Mouse (Mus musculus): ENCODE measurements around the gene Numa1. TPM values are rescaled to one million over a fixed set of nuclear protein-coding genes. Genes with fewer than 3 reads are reported as not detected.
"Not testable (repeated sequence)": the region's sequence is repeated elsewhere in the genome, so short reads cannot be mapped to it uniquely, and the experiment has no call there.

Numa1 gene
- polyA plus RNA-seq, 1 experiment from 2014 or later = 41.7 TPM

- Histone ChIP-seq H3K4me2 (peak within 1 kb of the TSS; percentile 74), H3K36me3 (peaks cover 29% of the 10 kb centered on the region), H3K4me1 (peaks cover 36% of the 10 kb centered on the region), H3K27me3 (replicated peaks) (no peaks in the 10 kb centered on the region), H3K4me3 (peak within 1 kb of the TSS; percentile 67), H3K27ac (replicated peaks) (peak within 1 kb of the TSS; percentile 95), H3K9ac (peak within 1 kb of the TSS; percentile 88), H3K9me3 (peaks cover 4% of the 10 kb centered on the region; the same call in 1 of the 2 replicates)
- no peak for ATAC-seq (ENCODE audit: extremely low read depth, insufficient number of reproducible peaks, low FRiP score, low TSS enrichment)
- WGBS = 13% methylated on average over 11 of the region's 11 CpGs
These were observed 27.6 kb upstream of the Numa1 start, which contains the start of gene Tomt for GRCm38 (mm10) chr7:101906287-101906681. Gene Tomt (minus strand): TSS chr7:101906359.

- Histone ChIP-seq H3K4me3 (peak overlapping the region; percentile 67), H3K36me3 (peaks cover 33% of the 10 kb centered on the region), H3K27me3 (replicated peaks) (no peaks in the 10 kb centered on the region), H3K4me2 (peak overlapping the region; percentile 74), H3K9me3 (peaks cover 4% of the 10 kb centered on the region; the same call in 1 of the 2 replicates), H3K4me1 (peaks cover 36% of the 10 kb centered on the region), H3K9ac (peak overlapping the region; percentile 88), H3K27ac (replicated peaks) (peak overlapping the region; percentile 95)
- 57% methylated on average over 8 of the region's 8 CpGs for WGBS
- no peak for ATAC-seq (ENCODE audit: extremely low read depth, insufficient number of reproducible peaks, low FRiP score, low TSS enrichment)
These were observed 27.2 kb upstream of the Numa1 start for GRCm38 (mm10) chr7:101906696-101907095.

GRCm38 (mm10) chr7:101908367-101908766, 25.5 kb upstream of the Numa1 start:
- Histone ChIP-seq H3K9ac (peak overlapping the region; percentile 15; the same call in 1 of the 2 replicates), H3K36me3 (peaks cover 39% of the 10 kb centered on the region), H3K27me3 (replicated peaks) (no peaks in the 10 kb centered on the region), H3K9me3 (no peaks in the 10 kb centered on the region), H3K4me2 (peak overlapping the region; percentile 14; the same call in 1 of the 2 replicates), H3K4me3 (no peak overlapping the region), H3K4me1 (peaks cover 36% of the 10 kb centered on the region), H3K27ac (replicated peaks) (0 out of 2 replicates have a peak overlapping the region, but pooled peaks have one; percentile 20)
- no peak for ATAC-seq (ENCODE audit: extremely low read depth, insufficient number of reproducible peaks, low FRiP score, low TSS enrichment)
- 65% methylated on average over 4 of the region's 4 CpGs for WGBS

- WGBS = 78% methylated on average over 4 of the region's 4 CpGs
- H3K4me1 ChIP-seq = peaks cover 31% of the 10 kb centered on the region
- H3K4me3 ChIP-seq = no peak overlapping the region
- no peaks in the 10 kb centered on the region for H3K27me3 ChIP-seq (replicated peaks)
- H3K9ac ChIP-seq = no peak overlapping the region
- no peak overlapping the region for H3K27ac ChIP-seq (replicated peaks)
- no peak overlapping the region for H3K4me2 ChIP-seq
- no peak for ATAC-seq (ENCODE audit: extremely low read depth, insufficient number of reproducible peaks, low FRiP score, low TSS enrichment)
- H3K36me3 ChIP-seq = peaks cover 56% of the 10 kb centered on the region
- no peaks in the 10 kb centered on the region for H3K9me3 ChIP-seq
These were observed 23.8 kb upstream of the Numa1 start for GRCm38 (mm10) chr7:101910138-101910537.

GRCm38 (mm10) chr7:101911982-101912381, 21.9 kb upstream of the Numa1 start:
- 67% methylated on average over 3 of the region's 3 CpGs for WGBS
- H3K9ac ChIP-seq = no peak overlapping the region
- no peaks in the 10 kb centered on the region for H3K27me3 ChIP-seq (replicated peaks)
- ATAC-seq (ENCODE audit: extremely low read depth, insufficient number of reproducible peaks, low FRiP score, low TSS enrichment) = no peak
- no peak overlapping the region for H3K4me3 ChIP-seq
- no peaks in the 10 kb centered on the region for H3K9me3 ChIP-seq
- H3K36me3 ChIP-seq = peaks cover 57% of the 10 kb centered on the region
- no peak overlapping the region for H3K4me2 ChIP-seq
- peaks cover 21% of the 10 kb centered on the region for H3K4me1 ChIP-seq
- no peak overlapping the region for H3K27ac ChIP-seq (replicated peaks)

GRCm38 (mm10) chr7:101918071-101918470, 15.8 kb upstream of the Numa1 start:
- WGBS = 18% methylated on average over 1 of the region's 1 CpGs
- H3K36me3 ChIP-seq = peaks cover 21% of the 10 kb centered on the region

GRCm38 (mm10) chr7:101925892-101926291, 8.0 kb upstream of the Numa1 start:
- H3K4me1 ChIP-seq; H3K27me3 ChIP-seq (replicated peaks); H3K9me3 ChIP-seq; H3K36me3 ChIP-seq; H3K9ac ChIP-seq; H3K4me3 ChIP-seq; H3K27ac ChIP-seq (replicated peaks); ATAC-seq (ENCODE audit: extremely low read depth, insufficient number of reproducible peaks, low FRiP score, low TSS enrichment); H3K4me2 ChIP-seq: not testable (repeated sequence)

More at GRCm38 (mm10) chr7:101918071-101918470, 15.8 kb upstream of the Numa1 start:
- no peak overlapping the region for H3K9ac ChIP-seq
- H3K27ac ChIP-seq (replicated peaks) = no peak overlapping the region
- H3K4me2 ChIP-seq = no peak overlapping the region
- H3K27me3 ChIP-seq (replicated peaks) = no peaks in the 10 kb centered on the region
- H3K9me3 ChIP-seq = no peaks in the 10 kb centered on the region
- no peaks in the 10 kb centered on the region for H3K4me1 ChIP-seq
- peak; percentile 37 for ATAC-seq (ENCODE audit: extremely low read depth, insufficient number of reproducible peaks, low FRiP score, low TSS enrichment)
- H3K4me3 ChIP-seq = no peak overlapping the region

GRCm38 (mm10) chr7:101928093-101928492, 5.8 kb upstream of the Numa1 start:
- WGBS = 80% methylated on average over 3 of the region's 3 CpGs

GRCm38 (mm10) chr7:101932551-101932950, 1.4 kb upstream of the Numa1 start:
- H3K9ac ChIP-seq = peak overlapping the region; percentile 87; the same call in 1 of the 2 replicates
- H3K27ac ChIP-seq (replicated peaks) = no peak overlapping the region
- WGBS = 81% methylated on average over 1 of the region's 1 CpGs
- H3K36me3 ChIP-seq = no peaks in the 10 kb centered on the region
- H3K27me3 ChIP-seq (replicated peaks) = no peaks in the 10 kb centered on the region
- H3K4me3 ChIP-seq = peak overlapping the region; percentile 89
- no peaks in the 10 kb centered on the region for H3K9me3 ChIP-seq
- no peak for ATAC-seq (ENCODE audit: extremely low read depth, insufficient number of reproducible peaks, low FRiP score, low TSS enrichment)
- H3K4me1 ChIP-seq = peaks cover 30% of the 10 kb centered on the region
- H3K4me2 ChIP-seq = peak overlapping the region; percentile 68

More at GRCm38 (mm10) chr7:101928093-101928492, 5.8 kb upstream of the Numa1 start:
- Histone ChIP-seq H3K9me3 (no peaks in the 10 kb centered on the region), H3K27ac (replicated peaks) (no peak overlapping the region), H3K36me3 (no peaks in the 10 kb centered on the region), H3K4me1 (peaks cover 7% of the 10 kb centered on the region), H3K4me2 (no peak overlapping the region), H3K27me3 (replicated peaks) (no peaks in the 10 kb centered on the region), H3K4me3 (no peak overlapping the region), H3K9ac (no peak overlapping the region)
- no peak for ATAC-seq (ENCODE audit: extremely low read depth, insufficient number of reproducible peaks, low FRiP score, low TSS enrichment)

- H3K27ac ChIP-seq (replicated peaks) = peak overlapping the region; percentile 80
- whole genome bisulfite sequencing = 4% methylated on average over 15 of the region's 15 CpGs
- H3K4me2 ChIP-seq = peak overlapping the region; percentile 68
- 0 out of 2 replicates have a peak, but pooled peaks cover 2% of the 10 kb centered on the region for H3K36me3 ChIP-seq
- no peaks in the 10 kb centered on the region for H3K9me3 ChIP-seq
- H3K9ac ChIP-seq = peak overlapping the region; percentile 87
- ATAC-seq (ENCODE audit: extremely low read depth, insufficient number of reproducible peaks, low FRiP score, low TSS enrichment) = no peak
- H3K4me1 ChIP-seq = peaks cover 34% of the 10 kb centered on the region
- H3K4me3 ChIP-seq = peak overlapping the region; percentile 89
- H3K27me3 ChIP-seq (replicated peaks) = no peaks in the 10 kb centered on the region
These were observed 611 bp upstream of the Numa1 start for GRCm38 (mm10) chr7:101933300-101933699.

GRCm38 (mm10) chr7:101935957-101936356, 2.0 kb downstream of the Numa1 start:
- 89% methylated on average over 4 of the region's 4 CpGs for WGBS
- H3K27me3 ChIP-seq (replicated peaks) = no peaks in the 10 kb centered on the region

GRCm38 (mm10) chr7:101936996-101937395, 3.1 kb downstream of the Numa1 start:
- WGBS = 91% methylated on average over 4 of the region's 4 CpGs

More at GRCm38 (mm10) chr7:101935957-101936356, 2.0 kb downstream of the Numa1 start:
- no peak for ATAC-seq (ENCODE audit: extremely low read depth, insufficient number of reproducible peaks, low FRiP score, low TSS enrichment)
- peaks cover 34% of the 10 kb centered on the region for H3K4me1 ChIP-seq
- no peak overlapping the region for H3K4me3 ChIP-seq
- H3K36me3 ChIP-seq = peaks cover 5% of the 10 kb centered on the region; the same call in 1 of the 2 replicates
- H3K27ac ChIP-seq (replicated peaks) = no peak overlapping the region
- H3K4me2 ChIP-seq = no peak overlapping the region
- peak overlapping the region; percentile 40; the same call in 1 of the 2 replicates for H3K9ac ChIP-seq
- H3K9me3 ChIP-seq = no peaks in the 10 kb centered on the region

More at GRCm38 (mm10) chr7:101936996-101937395, 3.1 kb downstream of the Numa1 start:
- H3K27ac ChIP-seq (replicated peaks) = no peak overlapping the region
- H3K4me2 ChIP-seq = no peak overlapping the region
- peaks cover 34% of the 10 kb centered on the region for H3K4me1 ChIP-seq
- no peak for ATAC-seq (ENCODE audit: extremely low read depth, insufficient number of reproducible peaks, low FRiP score, low TSS enrichment)
- H3K9me3 ChIP-seq = no peaks in the 10 kb centered on the region
- peaks cover 5% of the 10 kb centered on the region; the same call in 1 of the 2 replicates for H3K36me3 ChIP-seq
- H3K4me3 ChIP-seq = no peak overlapping the region
- no peak overlapping the region for H3K9ac ChIP-seq
- H3K27me3 ChIP-seq (replicated peaks) = no peaks in the 10 kb centered on the region
